Mouse (Mus musculus) heart, postnatal 0 days (tissue): Measurements from ENCODE around the gene S100pbp. TPM values are rescaled to one million over a fixed set of nuclear protein-coding genes. Genes with fewer than 3 reads are reported as not detected.

Source experiments
- ATAC-seq: fragments of 200-750 bp; cut with Nextera tagmentation; 2 replicates; pipeline ENCODE4 v1.8.0; 2017; ENCODE audit warnings: low read depth, moderate number of reproducible peaks, moderate library complexity; ENCODE audit not compliant: insufficient read depth
- DNase-seq: peaks from one replicate; pipeline ENCODE4 v3.0.0-alpha.2; 2016; ENCODE audit warnings: low spot score
- H3K27ac ChIP-seq: fragments of 300-500 bp; sonication (generic); 2 replicates; pipeline ENCODE4 v1.5.1; 2014; ENCODE audit warnings: low read depth, mild to moderate bottlenecking
- H3K27me3 ChIP-seq: fragments of 300-500 bp; sonication (generic); 2 replicates; pipeline ENCODE4 v1.6.1; 2014; ENCODE audit warnings: low read length, mixed read lengths; ENCODE audit not compliant: control insufficient read depth, insufficient read depth
- H3K36me3 ChIP-seq: fragments of 300-500 bp; sonication (generic); replicated peaks from 2 replicates; pipeline ENCODE4 v1.6.1; 2014; ENCODE audit warnings: low read length, mixed read lengths; ENCODE audit not compliant: control insufficient read depth, insufficient read depth
- H3K4me1 ChIP-seq: fragments of 300-500 bp; sonication (generic); 2 replicates; pipeline ENCODE4 v1.6.1; 2014; ENCODE audit warnings: antibody characterized with exemption; ENCODE audit not compliant: control insufficient read depth, insufficient read depth
- H3K4me2 ChIP-seq: fragments of 300-500 bp; sonication (generic); 2 replicates; pipeline ENCODE4 v1.6.1; 2014; ENCODE audit warnings: low read depth, mild to moderate bottlenecking, low read length, moderate library complexity
- H3K4me3 ChIP-seq: fragments of 300-500 bp; sonication (generic); 2 replicates; pipeline ENCODE4 v1.5.1; 2014; ENCODE audit warnings: low read depth, low read length
- H3K9ac ChIP-seq: fragments of 300-500 bp; sonication (generic); replicated peaks from 2 replicates; pipeline ENCODE4 v1.6.1; 2014; ENCODE audit warnings: low read depth, low read length, mixed read lengths
- H3K9me3 ChIP-seq: fragments of 300-500 bp; sonication (generic); replicated peaks from 2 replicates; pipeline ENCODE4 v1.6.1; 2016; ENCODE audit warnings: low read length; ENCODE audit not compliant: control insufficient read depth
- CTCF ChIP-seq: IDR thresholded peaks from 2 replicates; pipeline ENCODE4 v1.5.1; 2016; ENCODE audit warnings: antibody characterized with exemption, control low read depth, low read depth
- EP300 ChIP-seq: IDR thresholded peaks from 2 replicates; pipeline ENCODE4 v1.6.1; 2016; ENCODE audit warnings: antibody characterized with exemption, low read depth
- WGBS: fragments of 180-500 bp; shearing (Covaris S2); extraction: QIAGEN DNeasy Blood & Tissue Kit; methylation state at CpG from one replicate; pipeline ENCODE4 v1.1.7; 2014; 5-methylcytosine and 5-hydroxymethylcytosine counted together
- polyA plus RNA-seq: library from polyadenylated mRNA; unstranded; fragments of >200 nt; fragmentation: Nextera tagmentation; extraction: Ambion mirVana; gene quantifications from 2 replicates; pipeline ENCODE4 v1.2.1, GENCODE M21; 2015
- total RNA-seq: library from RNA; depleted of rRNA; stranded (reverse); fragments of >200 nt; gene quantifications from 2 replicates; pipeline ENCODE4 v1.2.3, GENCODE M21; 2014; ENCODE audit warnings: low replicate concordance; rRNA removed

S100pbp gene
- total and polyA plus RNA-seq, 2 experiments from 2014 or later, result 6.9 to 24.5 TPM

DNA sequence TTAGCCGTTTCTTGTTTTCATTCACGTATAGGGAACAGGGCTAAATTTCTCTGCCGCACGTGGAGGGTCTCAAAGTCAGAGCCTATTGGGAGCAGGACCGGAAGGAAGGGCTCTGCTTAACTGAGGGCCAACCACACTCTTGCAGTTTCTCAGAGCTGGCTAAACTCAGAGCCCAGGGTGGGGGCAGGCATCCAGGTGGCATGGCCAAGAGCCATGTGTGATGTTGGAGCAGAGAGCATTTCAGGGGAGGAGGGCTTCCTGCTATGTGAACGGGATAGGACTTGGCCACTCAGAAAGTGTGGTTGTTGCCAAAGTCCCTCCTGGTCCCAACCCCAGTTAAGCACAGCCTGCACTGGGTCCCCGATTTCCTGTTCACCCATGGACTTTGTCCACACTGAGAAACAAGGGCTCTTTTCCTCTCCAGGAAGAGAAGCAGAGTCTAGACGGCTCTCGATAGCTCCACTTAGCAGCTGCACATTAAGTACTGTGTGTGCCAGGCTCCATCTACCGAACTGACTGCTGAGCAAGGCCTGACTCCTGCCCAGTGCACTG lies 82.1 kb downstream of the S100pbp start:
- Histone ChIP-seq H3K9ac (no peak overlapping the region), H3K36me3 (no peaks in the 10 kb centered on the region), H3K4me1 (no peaks in the 10 kb centered on the region), H3K9me3 (no peaks in the 10 kb centered on the region), H3K27me3 (peaks cover 47% of the 10 kb centered on the region), H3K4me2 (no peak overlapping the region), H3K27ac (no peak overlapping the region), H3K4me3 (no peak overlapping the region)
- DNase-seq (no peak), ATAC-seq (no peak)
- 60% methylated on average over 10 of the region's 10 CpGs for WGBS
- TF ChIP-seq CTCF, result no peak
- no peak for TF ChIP-seq EP300

DNA sequence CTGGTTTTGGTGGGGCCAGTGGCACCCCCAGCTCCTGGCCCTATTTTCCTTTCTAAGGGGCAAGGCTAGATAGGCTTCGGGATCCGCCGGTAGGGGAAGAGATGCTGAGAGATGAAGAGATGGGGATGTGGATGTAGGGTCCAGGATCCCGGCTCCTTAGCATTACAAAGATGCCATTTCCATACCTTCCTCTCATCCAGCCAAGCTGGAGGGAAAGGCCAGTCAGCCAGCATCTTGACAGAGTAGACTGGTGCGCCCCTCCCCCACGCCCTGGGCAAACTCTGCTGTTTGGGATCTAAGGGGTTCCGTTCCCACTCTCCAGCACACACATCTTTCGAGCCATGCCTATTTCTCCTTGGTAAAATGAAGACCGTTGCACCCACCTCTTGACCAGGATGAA lies 83.5 kb downstream of the S100pbp start:
- no peak for TF ChIP-seq CTCF
- TF ChIP-seq EP300, result no peak
- Histone ChIP-seq H3K36me3 (no peaks in the 10 kb centered on the region), H3K27me3 (peaks cover 47% of the 10 kb centered on the region), H3K9me3 (no peaks in the 10 kb centered on the region), H3K9ac (no peak overlapping the region), H3K4me3 (no peak overlapping the region), H3K4me1 (no peaks in the 10 kb centered on the region), H3K27ac (no peak overlapping the region), H3K4me2 (no peak overlapping the region)
- DNase-seq, result no peak
- ATAC-seq, result no peak
- WGBS, result 23% methylated on average over 9 of the region's 9 CpGs

DNA sequence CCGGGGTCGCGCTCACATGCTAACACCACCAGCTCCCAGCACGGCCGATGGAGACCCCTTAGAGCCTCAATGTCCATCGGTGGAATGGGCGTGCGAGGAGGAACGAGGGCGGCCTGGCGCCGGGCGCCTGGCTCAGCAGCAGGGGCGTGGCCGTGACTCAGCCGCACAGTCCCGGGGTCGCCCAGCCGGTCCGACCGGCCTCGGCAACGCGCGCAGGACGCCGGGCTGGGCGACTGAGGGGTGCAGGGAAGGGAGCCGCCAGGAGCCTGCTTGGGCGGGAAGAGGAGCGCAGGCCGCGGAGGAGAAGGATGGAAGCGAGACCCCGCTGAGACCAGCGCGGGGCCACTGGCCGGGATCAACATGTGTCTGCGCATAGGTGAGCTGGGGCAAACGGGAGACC lies 84.2 kb downstream of the S100pbp start, which contains the start of gene Tmem54:
Tmem54 (plus strand) TSS at position 193 of the 400 bp plus-strand sequence.
- DNase-seq, result no peak
- no peaks in the 10 kb centered on the region for H3K4me1 ChIP-seq
- peak within 1 kb of the TSS; percentile 16; the same call in 1 of the 2 replicates for H3K4me3 ChIP-seq
- ATAC-seq, result no peak
- WGBS, result 3% methylated on average over 40 of the region's 40 CpGs
- peaks cover 47% of the 10 kb centered on the region for H3K27me3 ChIP-seq
- H3K4me2 ChIP-seq, result peak within 1 kb of the TSS; percentile 38
- no peak within 1 kb of the TSS for H3K9ac ChIP-seq
- H3K9me3 ChIP-seq, result no peaks in the 10 kb centered on the region
- no peaks in the 10 kb centered on the region for H3K36me3 ChIP-seq
- no peak within 1 kb of the TSS for H3K27ac ChIP-seq
- no peak for TF ChIP-seq CTCF
- TF ChIP-seq EP300, result no peak

GRCm38 (mm10) chr4:129102133-129102829 lies 87.2 kb downstream of the S100pbp start:
- H3K4me3 ChIP-seq, result no peak overlapping the region
- H3K27ac ChIP-seq, result no peak overlapping the region
- H3K9ac ChIP-seq, result no peak overlapping the region
- no peaks in the 10 kb centered on the region for H3K36me3 ChIP-seq
- no peak overlapping the region for H3K4me2 ChIP-seq
- TF ChIP-seq EP300, result no peak
- TF ChIP-seq CTCF, result no peak
- no peak for ATAC-seq
- 65% methylated on average over 14 of the region's 14 CpGs for WGBS
- H3K9me3 ChIP-seq, result no peaks in the 10 kb centered on the region
- no peaks in the 10 kb centered on the region for H3K4me1 ChIP-seq
- no peak for DNase-seq
- peaks cover 42% of the 10 kb centered on the region for H3K27me3 ChIP-seq

Other genes starting within 250 kb of the S100pbp start
- 4.8 and 7.7 TPM in 2 replicates for gene Azin2, start 227.3 kb downstream of the S100pbp start, total RNA-seq
- gene Azin2, start 227.3 kb downstream of the S100pbp start, polyA plus RNA-seq, result 6.0 and 7.1 TPM in 2 replicates
- gene Ak2, start 197.8 kb downstream of the S100pbp start, total RNA-seq, result 46.0 and 58.6 TPM in 2 replicates
- gene Ak2, start 197.8 kb downstream of the S100pbp start, polyA plus RNA-seq, result 148 and 153 TPM in 2 replicates
- 25.6 and 46.0 TPM in 2 replicates for gene Rnf19b, start 131.5 kb downstream of the S100pbp start, total RNA-seq
- gene Rnf19b, start 131.5 kb downstream of the S100pbp start, polyA plus RNA-seq, result 5.8 and 7.2 TPM in 2 replicates
- 1.1 TPM in 1 of 2 replicates, not detected in the other for gene Tmem54, start 84.2 kb downstream of the S100pbp start, total RNA-seq
- not detected in 2 replicates for gene Tmem54, start 84.2 kb downstream of the S100pbp start, polyA plus RNA-seq
- gene Hpca, start 67.7 kb downstream of the S100pbp start, total RNA-seq, result not detected in 2 replicates
- gene Hpca, start 67.7 kb downstream of the S100pbp start, polyA plus RNA-seq, result 0.16 and 0.25 TPM in 2 replicates
- 41.7 and 71.1 TPM in 2 replicates for gene Fndc5, start 52.7 kb downstream of the S100pbp start, total RNA-seq
- gene Fndc5, start 52.7 kb downstream of the S100pbp start, polyA plus RNA-seq, result 50.7 and 51.3 TPM in 2 replicates
- gene Yars, start within 50 bp of the S100pbp start, total RNA-seq, result 24.7 and 27.3 TPM in 2 replicates
- gene Yars, start within 50 bp of the S100pbp start, polyA plus RNA-seq, result 30.8 and 31.5 TPM in 2 replicates
- gene C77080, start 71.7 kb upstream of the S100pbp start, total RNA-seq, result 7.8 and 9.0 TPM in 2 replicates
- 0.77 and 0.78 TPM in 2 replicates for gene C77080, start 71.7 kb upstream of the S100pbp start, polyA plus RNA-seq
- gene Sync, start 97.9 kb upstream of the S100pbp start, total RNA-seq, result 1.4 and 1.9 TPM in 2 replicates
- 3.4 and 3.8 TPM in 2 replicates for gene Sync, start 97.9 kb upstream of the S100pbp start, polyA plus RNA-seq
- gene Rbbp4, start 145.6 kb upstream of the S100pbp start, total RNA-seq, result 97.3 and 101 TPM in 2 replicates
- 221 and 222 TPM in 2 replicates for gene Rbbp4, start 145.6 kb upstream of the S100pbp start, polyA plus RNA-seq
- gene Zbtb8os, start 146.0 kb upstream of the S100pbp start, total RNA-seq, result 13.5 and 20.8 TPM in 2 replicates
- gene Zbtb8os, start 146.0 kb upstream of the S100pbp start, polyA plus RNA-seq, result 32.2 and 33.7 TPM in 2 replicates
- 14.0 and 15.4 TPM in 2 replicates for gene Zbtb8a, start 188.4 kb upstream of the S100pbp start, total RNA-seq
- gene Zbtb8a, start 188.4 kb upstream of the S100pbp start, polyA plus RNA-seq, result 7.0 TPM in 2 replicates